Mouse (Mus musculus) forebrain, embryonic 10.5 days (tissue): ENCODE results near the gene Olfml2a. TPM values are rescaled to one million over a fixed set of nuclear protein-coding genes. Genes with fewer than 3 reads are reported as not detected.

ENCODE experiments used
- DNase-seq: peaks from one replicate; pipeline ENCODE4 v3.0.0-alpha.2; 2017; ENCODE audit warnings: low spot score; ENCODE audit errors: extremely low spot score
- H3K27ac ChIP-seq: fragments of 300-500 bp; sonication (generic); 2 replicates; pipeline ENCODE4 v1.5.1; 2016; ENCODE audit warnings: mild to moderate bottlenecking
- H3K27me3 ChIP-seq: fragments of 300-500 bp; sonication (generic); 2 replicates; pipeline ENCODE4 v1.6.1; 2016; ENCODE audit warnings: mild to moderate bottlenecking; ENCODE audit not compliant: poor library complexity, severe bottlenecking
- H3K36me3 ChIP-seq: fragments of 300-500 bp; sonication (generic); replicated peaks from 2 replicates; pipeline ENCODE4 v1.6.1; 2016; ENCODE audit warnings: mild to moderate bottlenecking, moderate library complexity
- H3K4me1 ChIP-seq: fragments of 300-500 bp; sonication (generic); 2 replicates; pipeline ENCODE4 v1.6.1; 2016
- H3K4me3 ChIP-seq: fragments of 300-500 bp; sonication (generic); 2 replicates; pipeline ENCODE4 v1.5.1; 2016; ENCODE audit warnings: mild to moderate bottlenecking, moderate library complexity
- H3K9me3 ChIP-seq: fragments of 300-500 bp; sonication (generic); 2 replicates; pipeline ENCODE4 v1.6.1; 2016; ENCODE audit warnings: mild to moderate bottlenecking, moderate library complexity
- WGBS: fragments of 180-500 bp; shearing (Covaris S2); methylation state at CpG from one replicate; pipeline ENCODE4 v1.1.7; 2016; 5-methylcytosine and 5-hydroxymethylcytosine counted together
- polyA plus RNA-seq: library from polyadenylated mRNA; unstranded; fragments of >200 nt; fragmentation: Nextera tagmentation; extraction: Ambion mirVana; gene quantifications from 2 replicates; pipeline ENCODE4 v1.2.1, GENCODE M21; 2016

The Olfml2a gene
- polyA plus RNA-seq: 1.2 and 1.7 TPM in 2 replicates

DNA sequence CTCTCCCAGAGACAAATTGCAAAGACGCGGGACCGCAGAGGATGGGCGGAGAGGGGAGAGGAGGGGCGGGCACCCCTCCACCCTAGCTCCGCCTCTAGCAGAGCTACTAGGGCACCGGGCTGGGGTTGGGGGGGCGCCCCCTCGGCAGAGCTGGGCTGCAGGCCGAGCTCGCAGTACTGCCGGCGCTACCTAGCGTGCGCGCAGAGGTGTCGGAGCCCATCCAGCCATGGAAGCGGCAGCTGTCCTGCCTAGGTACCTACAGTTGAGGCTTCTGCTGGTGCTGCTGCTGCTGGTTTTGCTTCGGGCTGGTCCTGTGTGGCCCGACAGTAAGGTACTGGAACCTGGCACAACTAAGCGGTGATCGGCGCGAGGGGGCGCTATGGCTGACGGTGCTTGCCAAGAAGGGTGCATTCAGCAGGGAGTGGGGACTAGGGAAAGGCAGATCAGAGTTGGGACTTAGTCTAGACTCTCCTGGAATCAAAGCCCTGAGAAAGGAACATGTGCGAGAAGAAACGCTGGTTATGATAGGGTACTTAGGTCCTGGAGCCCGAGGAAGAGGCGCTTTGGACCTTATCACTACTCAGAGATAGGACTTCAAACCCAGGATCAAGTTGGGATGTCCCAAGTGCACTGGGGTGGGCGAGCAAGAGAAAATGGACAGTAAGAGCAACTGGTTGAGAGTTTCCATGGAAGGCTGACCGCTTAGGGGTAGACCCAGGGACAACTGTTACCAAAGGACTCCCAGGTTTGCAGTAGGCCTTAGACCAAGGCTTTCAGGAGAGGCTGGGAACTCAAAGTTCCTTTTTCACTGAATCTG lies at the start of gene Olfml2a:
Olfml2a (plus strand) TSS at position 128 of the 817 bp plus-strand sequence.
- peak within 1 kb of the TSS; percentile 79 for H3K27ac ChIP-seq
- 8% methylated on average over 32 of the region's 32 CpGs for WGBS
- no peaks in the 10 kb centered on the region for H3K36me3 ChIP-seq
- H3K4me1 ChIP-seq: peaks cover 53% of the 10 kb centered on the region
- no peaks in the 10 kb centered on the region for H3K9me3 ChIP-seq
- H3K27me3 ChIP-seq: peaks cover 26% of the 10 kb centered on the region
- DNase-seq: peak; percentile 69
- peak within 1 kb of the TSS; percentile 53 for H3K4me3 ChIP-seq

DNA sequence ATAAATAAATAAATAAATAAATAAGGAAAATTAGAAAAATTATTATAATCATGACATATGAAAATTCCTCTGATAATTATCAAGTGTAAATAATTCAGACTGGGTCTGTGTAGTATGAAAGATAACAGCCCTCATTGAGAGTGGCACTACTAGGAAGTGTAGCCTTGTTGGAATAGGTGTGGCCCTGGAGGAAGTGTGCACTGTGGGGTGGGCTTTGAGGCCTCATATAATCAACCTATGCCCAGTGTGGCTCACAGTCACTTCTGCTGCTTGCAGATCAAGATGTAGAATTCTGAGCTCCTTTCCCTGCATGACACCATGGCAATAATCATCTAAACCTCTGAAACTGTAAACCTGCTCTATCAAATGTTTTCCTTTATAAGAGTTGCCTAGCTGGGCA lies 28.9 kb upstream of the Olfml2a start:
- H3K27me3 ChIP-seq: no peaks in the 10 kb centered on the region
- no peak overlapping the region for H3K4me3 ChIP-seq
- peaks cover 7% of the 10 kb centered on the region for H3K36me3 ChIP-seq
- DNase-seq: no peak
- H3K9me3 ChIP-seq: no peaks in the 10 kb centered on the region
- no peak overlapping the region for H3K27ac ChIP-seq
- H3K4me1 ChIP-seq: no peaks in the 10 kb centered on the region

DNA sequence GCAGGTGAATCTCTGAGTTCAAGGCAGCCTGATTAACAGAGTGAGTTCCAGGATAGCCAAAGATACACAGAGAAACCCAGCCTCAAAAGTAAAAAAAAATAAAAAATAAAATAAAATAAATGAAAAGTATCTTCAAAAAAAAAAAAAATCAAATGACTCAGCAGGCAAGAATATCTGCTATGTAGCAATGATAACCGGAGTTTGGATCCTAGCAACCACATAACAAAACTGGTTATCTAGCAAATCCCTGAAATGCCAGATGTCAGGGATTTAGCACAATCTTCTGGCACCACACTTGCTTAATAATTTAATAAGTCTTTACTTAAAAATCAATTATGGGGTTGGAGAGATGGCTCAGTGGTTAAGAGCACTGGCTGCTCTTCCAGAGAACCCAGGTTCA lies 27.5 kb upstream of the Olfml2a start:
- H3K27me3 ChIP-seq: no peaks in the 10 kb centered on the region
- DNase-seq: no peak
- no peak overlapping the region for H3K27ac ChIP-seq
- 98% methylated on average over 1 of the region's 1 CpGs for WGBS
- H3K4me1 ChIP-seq: no peaks in the 10 kb centered on the region
- H3K9me3 ChIP-seq: no peaks in the 10 kb centered on the region
- H3K4me3 ChIP-seq: no peak overlapping the region
- H3K36me3 ChIP-seq: peaks cover 2% of the 10 kb centered on the region; the same call in 1 of the 2 replicates

DNA sequence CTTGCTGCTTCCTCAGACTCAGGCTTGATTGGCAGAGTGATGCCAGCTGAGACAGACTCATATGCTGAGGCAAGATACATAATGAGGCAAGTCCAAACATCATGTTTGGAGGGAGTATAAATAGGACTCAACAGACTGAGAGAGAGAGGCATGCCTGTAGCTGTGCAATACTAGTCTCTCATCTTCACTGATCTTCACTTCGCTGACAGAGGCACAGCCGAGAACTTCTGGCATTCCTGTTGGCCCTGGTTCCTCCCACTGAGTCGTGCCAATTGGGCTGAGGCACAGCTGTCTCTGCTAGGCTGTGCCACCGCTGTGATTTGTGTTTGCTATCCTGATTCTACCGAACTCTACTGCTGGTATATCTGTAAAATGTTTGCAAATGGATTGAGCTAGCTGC lies 25.7 kb upstream of the Olfml2a start:
- DNase-seq: no peak
- H3K4me3 ChIP-seq: no peak overlapping the region
- no peaks in the 10 kb centered on the region for H3K27me3 ChIP-seq
- H3K4me1 ChIP-seq: no peaks in the 10 kb centered on the region
- WGBS: 90% methylated on average over 5 of the region's 5 CpGs
- no peaks in the 10 kb centered on the region for H3K9me3 ChIP-seq
- H3K27ac ChIP-seq: no peak overlapping the region
- no peaks in the 10 kb centered on the region; the same call in 1 of the 2 replicates for H3K36me3 ChIP-seq

DNA sequence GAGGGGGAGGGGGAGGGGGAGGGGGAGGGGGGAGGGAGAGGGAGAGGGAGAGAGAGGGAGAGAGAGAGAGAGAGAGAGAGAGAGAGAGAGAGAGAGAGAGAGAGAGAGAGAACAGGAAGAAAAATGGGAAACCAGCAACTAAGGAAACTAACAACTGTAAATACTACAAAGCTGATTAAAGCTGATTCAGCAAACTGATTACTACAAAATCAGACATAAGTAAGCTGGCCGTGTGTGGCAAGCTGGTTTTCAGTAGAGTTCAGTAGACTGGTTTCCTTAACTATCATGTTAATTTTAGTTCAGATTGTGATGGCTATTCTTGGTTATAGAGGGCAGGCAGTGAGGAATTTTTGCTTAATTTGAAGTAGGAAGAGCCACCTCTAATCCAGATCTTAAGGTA lies 23.2 kb upstream of the Olfml2a start:
- no peak overlapping the region for H3K4me3 ChIP-seq
- DNase-seq: no peak
- H3K9me3 ChIP-seq: no peaks in the 10 kb centered on the region
- H3K27me3 ChIP-seq: no peaks in the 10 kb centered on the region
- 70% methylated on average over 1 of the region's 1 CpGs for WGBS
- no peaks in the 10 kb centered on the region; the same call in 1 of the 2 replicates for H3K36me3 ChIP-seq
- no peak overlapping the region for H3K27ac ChIP-seq
- no peaks in the 10 kb centered on the region for H3K4me1 ChIP-seq

DNA sequence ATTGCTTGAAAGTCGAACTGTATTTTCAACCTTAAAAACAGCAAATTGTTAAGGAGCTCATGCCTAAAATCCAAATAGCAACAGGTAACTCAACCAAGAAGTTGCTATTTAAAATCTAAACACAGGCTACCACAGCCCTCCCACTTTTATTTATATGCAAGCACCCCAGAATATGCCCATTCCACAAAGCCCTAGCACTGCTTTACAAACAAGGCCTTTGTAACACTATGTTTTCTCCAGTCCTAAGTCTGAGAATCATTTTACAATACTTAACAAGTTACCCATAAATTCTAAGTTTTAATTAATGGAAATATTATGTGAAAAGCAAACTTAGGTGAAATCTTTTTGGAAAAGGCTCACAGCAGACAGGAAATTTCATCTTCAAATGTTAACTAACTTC lies 17.3 kb upstream of the Olfml2a start:
- WGBS: 47% methylated on average over 1 of the region's 1 CpGs
- DNase-seq: no peak
- Histone ChIP-seq H3K36me3 (no peaks in the 10 kb centered on the region), H3K27me3 (no peaks in the 10 kb centered on the region), H3K4me3 (no peak overlapping the region), H3K4me1 (peaks cover 45% of the 10 kb centered on the region), H3K9me3 (no peaks in the 10 kb centered on the region), H3K27ac (no peak overlapping the region)

DNA sequence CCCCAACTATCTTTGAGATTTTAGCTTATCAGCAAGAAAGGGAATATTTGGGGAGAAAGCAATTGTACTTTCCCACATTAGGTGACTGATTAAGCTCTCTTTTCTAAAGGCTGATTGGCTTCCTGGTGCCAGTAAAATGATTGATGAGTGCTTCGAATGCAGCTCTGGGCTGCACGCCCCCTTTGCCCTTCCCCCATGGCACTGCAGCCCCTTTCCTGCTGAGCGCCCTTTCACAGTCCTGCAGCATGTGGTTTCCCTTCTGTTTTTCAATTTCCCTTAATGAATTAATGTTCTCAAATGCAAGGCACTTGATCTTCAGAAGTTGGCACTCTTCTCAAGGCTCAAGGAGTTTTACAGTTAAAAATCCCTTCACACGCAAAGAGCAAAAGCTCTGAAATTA lies 16.8 kb upstream of the Olfml2a start:
- Histone ChIP-seq H3K4me3 (no peak overlapping the region), H3K36me3 (no peaks in the 10 kb centered on the region), H3K27ac (no peak overlapping the region), H3K27me3 (no peaks in the 10 kb centered on the region), H3K4me1 (peaks cover 45% of the 10 kb centered on the region), H3K9me3 (no peaks in the 10 kb centered on the region)
- no peak for DNase-seq
- 5% methylated on average over 4 of the region's 4 CpGs for WGBS

DNA sequence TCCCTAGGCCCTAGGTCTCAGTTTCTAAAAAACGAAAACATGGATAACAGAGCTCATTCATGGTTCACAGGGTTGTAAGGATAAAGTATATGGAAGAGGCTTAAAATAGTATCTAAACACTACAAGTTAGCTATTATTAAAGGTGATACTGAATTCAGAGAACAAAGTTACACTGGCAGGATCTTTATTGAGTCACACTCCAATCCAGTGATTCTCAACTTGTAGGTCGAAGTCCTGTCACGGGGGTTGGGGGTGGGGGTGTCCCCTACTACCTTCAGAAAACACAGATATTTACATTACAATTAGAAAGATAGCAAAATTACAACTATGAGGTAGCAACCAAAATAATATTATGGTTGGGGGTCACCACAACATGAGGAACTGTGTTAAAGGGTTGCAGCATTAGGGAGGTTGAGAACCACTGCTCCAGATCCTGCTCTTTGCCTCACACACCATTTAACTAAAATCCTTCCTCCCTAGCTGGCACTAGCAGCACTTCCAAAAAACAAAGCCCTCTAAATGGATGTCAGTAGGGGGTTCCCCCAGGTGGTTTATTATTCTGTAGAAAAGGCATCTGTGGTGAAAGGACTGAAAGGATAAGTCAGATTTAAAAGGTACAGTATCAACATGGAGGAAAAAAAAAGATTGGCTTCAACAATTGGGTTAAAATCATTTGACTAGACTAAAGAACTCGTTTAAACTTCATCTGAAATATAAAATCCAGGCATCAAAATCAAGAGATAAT lies 14.7 kb upstream of the Olfml2a start:
- H3K36me3 ChIP-seq: no peaks in the 10 kb centered on the region
- no peaks in the 10 kb centered on the region for H3K9me3 ChIP-seq
- H3K27me3 ChIP-seq: no peaks in the 10 kb centered on the region
- DNase-seq: no peak
- WGBS: 21% methylated on average over 4 of the region's 4 CpGs
- H3K27ac ChIP-seq: no peak overlapping the region
- H3K4me1 ChIP-seq: peaks cover 55% of the 10 kb centered on the region
- H3K4me3 ChIP-seq: no peak overlapping the region

DNA sequence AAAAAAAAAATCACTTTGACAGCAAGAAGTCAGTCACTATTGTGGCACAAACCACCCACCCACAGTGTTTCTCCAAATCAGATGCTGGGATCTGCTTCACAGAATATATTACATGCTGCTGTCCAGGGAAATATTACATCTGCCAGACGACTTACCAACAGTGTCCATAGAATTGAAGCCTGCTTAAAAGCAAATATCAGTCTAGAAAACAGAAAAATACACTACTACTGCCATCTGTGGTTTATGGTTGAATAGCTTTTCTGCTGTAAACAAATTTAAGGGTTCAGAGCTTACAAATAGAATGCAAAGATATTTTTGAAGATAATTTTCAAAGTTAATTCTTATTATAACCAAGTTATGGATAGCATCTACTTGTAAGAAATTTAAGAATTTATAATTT lies 10.4 kb upstream of the Olfml2a start:
- Histone ChIP-seq H3K36me3 (no peaks in the 10 kb centered on the region), H3K27me3 (no peaks in the 10 kb centered on the region), H3K4me3 (no peak overlapping the region), H3K4me1 (peaks cover 68% of the 10 kb centered on the region), H3K27ac (no peak overlapping the region), H3K9me3 (no peaks in the 10 kb centered on the region)
- 21% methylated on average over 1 of the region's 1 CpGs for WGBS
- DNase-seq: no peak

DNA sequence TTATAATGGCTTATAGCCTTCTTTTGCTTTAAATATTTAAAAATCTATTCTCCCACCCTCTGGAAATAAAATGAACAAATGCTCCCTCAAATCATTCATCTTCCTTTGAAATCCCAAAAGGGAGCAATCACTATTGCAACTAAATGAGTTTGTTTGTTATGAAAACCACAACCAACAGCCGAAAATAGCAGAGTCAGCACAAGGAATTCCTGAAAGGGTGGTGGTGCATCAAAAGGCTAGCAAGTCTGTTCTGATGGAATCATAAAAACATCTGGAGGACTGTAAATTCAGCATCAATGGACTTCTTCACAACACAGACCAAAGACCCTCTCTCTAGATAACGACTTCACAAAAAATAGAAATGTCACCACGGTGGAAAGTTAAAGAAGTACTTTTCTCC lies 8.3 kb upstream of the Olfml2a start:
- Histone ChIP-seq H3K4me1 (peaks cover 59% of the 10 kb centered on the region), H3K27ac (no peak overlapping the region), H3K27me3 (peaks cover 5% of the 10 kb centered on the region; the same call in 1 of the 2 replicates), H3K9me3 (no peaks in the 10 kb centered on the region), H3K4me3 (no peak overlapping the region), H3K36me3 (no peaks in the 10 kb centered on the region)
- 15% methylated on average over 3 of the region's 3 CpGs for whole genome bisulfite sequencing
- DNase-seq: no peak

DNA sequence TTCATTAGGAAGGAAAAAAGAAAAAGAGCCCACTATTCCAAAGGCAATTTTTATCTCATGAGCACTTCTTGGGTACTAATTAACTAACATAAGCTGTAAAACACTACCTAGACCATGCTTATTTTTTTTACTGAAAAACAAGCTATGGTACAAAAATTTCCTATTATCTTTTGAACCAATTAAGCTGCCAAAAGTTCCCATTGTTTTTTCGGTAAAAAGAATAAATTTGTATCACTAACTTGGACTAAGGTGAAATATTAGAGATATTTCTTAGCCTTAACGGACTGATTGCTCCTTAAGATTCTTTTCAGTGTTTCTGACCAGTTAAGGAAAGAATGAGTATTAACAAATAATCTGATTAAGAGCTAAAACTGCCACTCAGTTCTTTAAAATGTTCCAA lies 7.9 kb upstream of the Olfml2a start:
- H3K4me3 ChIP-seq: peak overlapping the region; percentile 80
- no peak overlapping the region for H3K27ac ChIP-seq
- no peak for DNase-seq
- H3K9me3 ChIP-seq: no peaks in the 10 kb centered on the region
- H3K4me1 ChIP-seq: peaks cover 54% of the 10 kb centered on the region
- WGBS: 28% methylated on average over 2 of the region's 2 CpGs
- no peaks in the 10 kb centered on the region for H3K36me3 ChIP-seq
- H3K27me3 ChIP-seq: peaks cover 5% of the 10 kb centered on the region; the same call in 1 of the 2 replicates

DNA sequence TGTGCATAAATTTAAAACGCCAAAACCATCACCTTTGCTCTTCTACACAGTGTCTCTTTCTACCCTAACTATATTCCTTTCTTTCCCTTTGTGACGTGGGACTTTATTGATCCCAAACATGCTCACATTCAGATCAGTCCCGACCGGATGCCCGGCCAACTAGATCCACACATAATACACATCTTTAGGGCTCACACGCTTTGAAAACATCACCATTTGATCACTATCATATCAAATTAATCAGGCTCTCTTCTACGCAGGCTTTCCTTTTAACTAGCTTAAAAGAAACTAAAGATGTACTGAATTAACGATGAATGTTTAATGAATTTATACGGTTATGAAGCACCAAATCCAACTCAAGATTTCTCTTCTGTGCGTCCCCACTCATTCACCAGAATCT lies 7.2 kb upstream of the Olfml2a start:
- no peak for DNase-seq
- Histone ChIP-seq H3K36me3 (no peaks in the 10 kb centered on the region), H3K27ac (peak overlapping the region; percentile 90; the same call in 1 of the 2 replicates), H3K27me3 (peaks cover 5% of the 10 kb centered on the region; the same call in 1 of the 2 replicates), H3K9me3 (no peaks in the 10 kb centered on the region), H3K4me3 (peak overlapping the region; percentile 80), H3K4me1 (peaks cover 54% of the 10 kb centered on the region)
- 1% methylated on average over 10 of the region's 10 CpGs for WGBS
